Mouse (Mus musculus): ENCODE data around the gene Glra4. TPM values are rescaled to one million over a fixed set of nuclear protein-coding genes. Genes with fewer than 3 reads are reported as not detected.
A peak's percentile ranks its signal among the peaks of the same experiment; 100 is the strongest.

Gene Glra4
- 0.17 TPM in 1 of 2 replicates, not detected in the other for polyA plus RNA-seq (2014; fragmentation: Nextera tagmentation; extraction: Ambion mirVana)

- H3K4me2 ChIP-seq (ENCODE audit: low read depth, low read length): no peak within 1 kb of the TSS
- WGBS: 82% methylated on average over 3 of the region's 3 CpGs
- H3K4me3 ChIP-seq (ENCODE audit: low read depth, low read length): no peak within 1 kb of the TSS
- no peak for ATAC-seq (ENCODE audit: low read depth)
- H3K27me3 ChIP-seq (ENCODE audit: control insufficient read depth, insufficient read depth, low read length): no peaks in the 10 kb centered on the region
- no peaks in the 10 kb centered on the region for H3K4me1 ChIP-seq (ENCODE audit: control insufficient read depth, insufficient read depth, low read length)
- H3K9ac ChIP-seq (replicated peaks; ENCODE audit: low read depth, low read length): no peak within 1 kb of the TSS
- no peaks in the 10 kb centered on the region for H3K36me3 ChIP-seq (ENCODE audit: control insufficient read depth, insufficient read depth, low read length)
- no peaks in the 10 kb centered on the region for H3K9me3 ChIP-seq (ENCODE audit: control insufficient read depth, low read length)
- no peak within 1 kb of the TSS for H3K27ac ChIP-seq (ENCODE audit: low read depth, low read length)
Observed at GRCm38 (mm10) chrX:136780041-136780440, at the start of gene Glra4. Glra4 (minus strand) TSS chrX:136780141.

- Histone ChIP-seq H3K4me1 (ENCODE audit: control insufficient read depth, insufficient read depth, low read length) (no peaks in the 10 kb centered on the region), H3K4me2 (ENCODE audit: low read depth, low read length) (no peak overlapping the region), H3K9me3 (ENCODE audit: control insufficient read depth, low read length) (no peaks in the 10 kb centered on the region), H3K4me3 (ENCODE audit: low read depth, low read length) (no peak overlapping the region), H3K27ac (ENCODE audit: low read depth, low read length) (no peak overlapping the region), H3K27me3 (ENCODE audit: control insufficient read depth, insufficient read depth, low read length) (no peaks in the 10 kb centered on the region), H3K9ac (replicated peaks; ENCODE audit: low read depth, low read length) (no peak overlapping the region), H3K36me3 (ENCODE audit: control insufficient read depth, insufficient read depth, low read length) (no peaks in the 10 kb centered on the region)
- no peak for ATAC-seq (ENCODE audit: low read depth)
Observed at GRCm38 (mm10) chrX:136828610-136829009, 48.7 kb upstream of the Glra4 start.

GRCm38 (mm10) chrX:136825016-136825415 is 45.1 kb upstream of the Glra4 start:
- no peak for ATAC-seq (ENCODE audit: low read depth)
- H3K4me2 ChIP-seq (ENCODE audit: low read depth, low read length): no peak overlapping the region
- no peaks in the 10 kb centered on the region for H3K36me3 ChIP-seq (ENCODE audit: control insufficient read depth, insufficient read depth, low read length)
- H3K9ac ChIP-seq (replicated peaks; ENCODE audit: low read depth, low read length): no peak overlapping the region
- no peaks in the 10 kb centered on the region for H3K4me1 ChIP-seq (ENCODE audit: control insufficient read depth, insufficient read depth, low read length)
- H3K9me3 ChIP-seq (ENCODE audit: control insufficient read depth, low read length): no peaks in the 10 kb centered on the region
- no peak overlapping the region for H3K27ac ChIP-seq (ENCODE audit: low read depth, low read length)
- no peak overlapping the region for H3K4me3 ChIP-seq (ENCODE audit: low read depth, low read length)
- whole genome bisulfite sequencing: 54% methylated on average over 4 of the region's 4 CpGs
- no peaks in the 10 kb centered on the region for H3K27me3 ChIP-seq (ENCODE audit: control insufficient read depth, insufficient read depth, low read length)

- H3K36me3 ChIP-seq (ENCODE audit: control insufficient read depth, insufficient read depth, low read length): no peaks in the 10 kb centered on the region
- H3K4me1 ChIP-seq (ENCODE audit: control insufficient read depth, insufficient read depth, low read length): no peaks in the 10 kb centered on the region
- no peak within 1 kb of the TSS for H3K4me2 ChIP-seq (ENCODE audit: low read depth, low read length)
- H3K4me3 ChIP-seq (ENCODE audit: low read depth, low read length): no peak within 1 kb of the TSS
- no peak within 1 kb of the TSS for H3K27ac ChIP-seq (ENCODE audit: low read depth, low read length)
- WGBS: 13% methylated on average over 1 of the region's 1 CpGs
- no peak within 1 kb of the TSS for H3K9ac ChIP-seq (replicated peaks; ENCODE audit: low read depth, low read length)
- ATAC-seq (ENCODE audit: low read depth): no peak
- H3K9me3 ChIP-seq (ENCODE audit: control insufficient read depth, low read length): no peaks in the 10 kb centered on the region
- H3K27me3 ChIP-seq (ENCODE audit: control insufficient read depth, insufficient read depth, low read length): no peaks in the 10 kb centered on the region
Observed at GRCm38 (mm10) chrX:136822371-136822770, 42.4 kb upstream of the Glra4 start, which contains the start of gene Plp1. Plp1 (plus strand) TSS chrX:136822671.

- 6% methylated on average over 1 of the region's 1 CpGs for WGBS
- H3K4me2 ChIP-seq (ENCODE audit: low read depth, low read length): no peak overlapping the region
Observed at GRCm38 (mm10) chrX:136820250-136820649, 40.3 kb upstream of the Glra4 start.

GRCm38 (mm10) chrX:136819752-136820151 is 39.8 kb upstream of the Glra4 start:
- Histone ChIP-seq H3K9me3 (ENCODE audit: control insufficient read depth, low read length) (no peaks in the 10 kb centered on the region), H3K4me3 (ENCODE audit: low read depth, low read length) (no peak overlapping the region), H3K4me2 (ENCODE audit: low read depth, low read length) (no peak overlapping the region), H3K36me3 (ENCODE audit: control insufficient read depth, insufficient read depth, low read length) (no peaks in the 10 kb centered on the region), H3K9ac (replicated peaks; ENCODE audit: low read depth, low read length) (no peak overlapping the region), H3K27me3 (ENCODE audit: control insufficient read depth, insufficient read depth, low read length) (no peaks in the 10 kb centered on the region), H3K4me1 (ENCODE audit: control insufficient read depth, insufficient read depth, low read length) (no peaks in the 10 kb centered on the region), H3K27ac (ENCODE audit: low read depth, low read length) (no peak overlapping the region)
- no peak for ATAC-seq (ENCODE audit: low read depth)
- WGBS: 91% methylated on average over 6 of the region's 6 CpGs

More at GRCm38 (mm10) chrX:136820250-136820649, 40.3 kb upstream of the Glra4 start:
- no peaks in the 10 kb centered on the region for H3K9me3 ChIP-seq (ENCODE audit: control insufficient read depth, low read length)
- peak; percentile 91 for ATAC-seq (ENCODE audit: low read depth)
- H3K4me3 ChIP-seq (ENCODE audit: low read depth, low read length): no peak overlapping the region
- no peaks in the 10 kb centered on the region for H3K27me3 ChIP-seq (ENCODE audit: control insufficient read depth, insufficient read depth, low read length)
- H3K4me1 ChIP-seq (ENCODE audit: control insufficient read depth, insufficient read depth, low read length): no peaks in the 10 kb centered on the region
- H3K27ac ChIP-seq (ENCODE audit: low read depth, low read length): no peak overlapping the region
- no peak overlapping the region for H3K9ac ChIP-seq (replicated peaks; ENCODE audit: low read depth, low read length)
- H3K36me3 ChIP-seq (ENCODE audit: control insufficient read depth, insufficient read depth, low read length): no peaks in the 10 kb centered on the region

- 29% methylated on average over 2 of the region's 2 CpGs for WGBS
Observed at GRCm38 (mm10) chrX:136797223-136797622, 17.3 kb upstream of the Glra4 start.

GRCm38 (mm10) chrX:136789446-136789845 is 9.5 kb upstream of the Glra4 start:
- no peak overlapping the region for H3K4me2 ChIP-seq (ENCODE audit: low read depth, low read length)
- H3K27me3 ChIP-seq (ENCODE audit: control insufficient read depth, insufficient read depth, low read length): no peaks in the 10 kb centered on the region
- no peak for ATAC-seq (ENCODE audit: low read depth)
- no peak overlapping the region for H3K27ac ChIP-seq (ENCODE audit: low read depth, low read length)
- H3K9me3 ChIP-seq (ENCODE audit: control insufficient read depth, low read length): no peaks in the 10 kb centered on the region
- 90% methylated on average over 4 of the region's 4 CpGs for WGBS
- no peak overlapping the region for H3K4me3 ChIP-seq (ENCODE audit: low read depth, low read length)
- H3K9ac ChIP-seq (replicated peaks; ENCODE audit: low read depth, low read length): no peak overlapping the region
- H3K36me3 ChIP-seq (ENCODE audit: control insufficient read depth, insufficient read depth, low read length): no peaks in the 10 kb centered on the region
- H3K4me1 ChIP-seq (ENCODE audit: control insufficient read depth, insufficient read depth, low read length): no peaks in the 10 kb centered on the region

More at GRCm38 (mm10) chrX:136797223-136797622, 17.3 kb upstream of the Glra4 start:
- no peak overlapping the region for H3K4me2 ChIP-seq (ENCODE audit: low read depth, low read length)
- H3K4me1 ChIP-seq (ENCODE audit: control insufficient read depth, insufficient read depth, low read length): no peaks in the 10 kb centered on the region
- H3K27me3 ChIP-seq (ENCODE audit: control insufficient read depth, insufficient read depth, low read length): no peaks in the 10 kb centered on the region
- H3K9ac ChIP-seq (replicated peaks; ENCODE audit: low read depth, low read length): no peak overlapping the region
- ATAC-seq (ENCODE audit: low read depth): no peak
- H3K9me3 ChIP-seq (ENCODE audit: control insufficient read depth, low read length): no peaks in the 10 kb centered on the region
- H3K36me3 ChIP-seq (ENCODE audit: control insufficient read depth, insufficient read depth, low read length): no peaks in the 10 kb centered on the region
- no peak overlapping the region for H3K4me3 ChIP-seq (ENCODE audit: low read depth, low read length)
- H3K27ac ChIP-seq (ENCODE audit: low read depth, low read length): no peak overlapping the region

- ATAC-seq (ENCODE audit: low read depth): no peak
- H3K9ac ChIP-seq (replicated peaks; ENCODE audit: low read depth, low read length): no peak overlapping the region
- no peak overlapping the region for H3K4me2 ChIP-seq (ENCODE audit: low read depth, low read length)
- H3K27me3 ChIP-seq (ENCODE audit: control insufficient read depth, insufficient read depth, low read length): no peaks in the 10 kb centered on the region
- H3K36me3 ChIP-seq (ENCODE audit: control insufficient read depth, insufficient read depth, low read length): no peaks in the 10 kb centered on the region
- no peaks in the 10 kb centered on the region for H3K9me3 ChIP-seq (ENCODE audit: control insufficient read depth, low read length)
- H3K27ac ChIP-seq (ENCODE audit: low read depth, low read length): no peak overlapping the region
- no peak overlapping the region for H3K4me3 ChIP-seq (ENCODE audit: low read depth, low read length)
- no peaks in the 10 kb centered on the region for H3K4me1 ChIP-seq (ENCODE audit: control insufficient read depth, insufficient read depth, low read length)
- 69% methylated on average over 2 of the region's 2 CpGs for WGBS
Observed at GRCm38 (mm10) chrX:136779262-136779661, 679 bp downstream of the Glra4 start.

Data from neural tube, embryonic 14.5 days (tissue).